Mouse (Mus musculus): ENCODE measurements at regions not wholly inside any gene's neighbourhood (a gene's known extent, or its start where the extent isn't known, plus 50 kb on each side); places are given as distances from the start of the nearest gene placed in this dataset.

GRCm38 (mm10) chr2:103893159-103893740 is 64.5 kb upstream of the Lmo2 start:
- DNase-seq (ENCODE audit: low spot score in 2 of 2) = no peak

GRCm38 (mm10) chr2:103893805-103894204 is 64.0 kb upstream of the Lmo2 start:
- no peak for DNase-seq (ENCODE audit: low spot score in 2 of 2)

GRCm38 (mm10) chr2:103894981-103895676 is 62.7 kb upstream of the Lmo2 start:
- DNase-seq (ENCODE audit: low spot score in 2 of 2) = no peak

- DNase-seq (ENCODE audit: low spot score in 2 of 2) = no peak
Observed at GRCm38 (mm10) chr2:103896160-103896559, 61.6 kb upstream of the Lmo2 start.

- no peak for DNase-seq (ENCODE audit: low spot score in 2 of 2)
Observed at GRCm38 (mm10) chr2:103896814-103897213, 61.0 kb upstream of the Lmo2 start.

GRCm38 (mm10) chr2:103899713-103900112 is 58.1 kb upstream of the Lmo2 start:
- no peak for DNase-seq (ENCODE audit: low spot score in 2 of 2)

- peak in 1 of 2 experiments; percentile 57 for DNase-seq (ENCODE audit: low spot score in 2 of 2)
Observed at GRCm38 (mm10) chr2:103900384-103900783, 57.4 kb upstream of the Lmo2 start.

GRCm38 (mm10) chr2:103901457-103901856 is 56.3 kb upstream of the Lmo2 start:
- no peak for DNase-seq (ENCODE audit: low spot score in 2 of 2)

GRCm38 (mm10) chr2:103902777-103903176 is 55.0 kb upstream of the Lmo2 start:
- no peak for DNase-seq (ENCODE audit: low spot score in 2 of 2)

- no peak for DNase-seq (ENCODE audit: low spot score in 2 of 2)
Observed at GRCm38 (mm10) chr2:103905681-103906080, 52.1 kb upstream of the Lmo2 start.

- DNase-seq (ENCODE audit: low spot score in 2 of 2) = no peak
Observed at GRCm38 (mm10) chr2:103906581-103907184, 51.1 kb upstream of the Lmo2 start.
